Mouse (Mus musculus): Measurements from ENCODE around the gene Rsrc1. TPM values are rescaled to one million over a fixed set of nuclear protein-coding genes. Genes with fewer than 3 reads are reported as not detected.

Gene Rsrc1
- polyA plus RNA-seq, 1 experiment, result 24.0 TPM

GRCm38 (mm10) chr3:66976889-66977615 is 4.1 kb upstream of the Rsrc1 start:
- DNase-seq (ENCODE audit: low read depth), result peak; percentile 70
- TF ChIP-seq POLR2A (IDR thresholded peaks at IDR 0.05; ENCODE audit: borderline replicate concordance, extremely low read depth, insufficient read depth, insufficient read length, poor library complexity, severe bottlenecking), result no peak
- no peak for TF ChIP-seq CTCF (IDR thresholded peaks at IDR 0.05; ENCODE audit: borderline replicate concordance, extremely low read depth, insufficient read depth, insufficient read length)

- TF ChIP-seq POLR2A (IDR thresholded peaks at IDR 0.05; ENCODE audit: borderline replicate concordance, extremely low read depth, insufficient read depth, insufficient read length, poor library complexity, severe bottlenecking) (no peak), CTCF (IDR thresholded peaks at IDR 0.05; ENCODE audit: borderline replicate concordance, extremely low read depth, insufficient read depth, insufficient read length) (no peak)
- DNase-seq (ENCODE audit: low read depth), result peak; percentile 52
Observed at GRCm38 (mm10) chr3:66977811-66978456, 3.3 kb upstream of the Rsrc1 start.

GRCm38 (mm10) chr3:66978457-66979381 is 2.5 kb upstream of the Rsrc1 start:
- no peak for TF ChIP-seq CTCF (IDR thresholded peaks at IDR 0.05; ENCODE audit: borderline replicate concordance, extremely low read depth, insufficient read depth, insufficient read length)
- no peak for TF ChIP-seq POLR2A (IDR thresholded peaks at IDR 0.05; ENCODE audit: borderline replicate concordance, extremely low read depth, insufficient read depth, insufficient read length, poor library complexity, severe bottlenecking)
- peak; percentile 47 for DNase-seq (ENCODE audit: low read depth)

GRCm38 (mm10) chr3:66979491-66979890 is 1.7 kb upstream of the Rsrc1 start:
- TF ChIP-seq POLR2A (IDR thresholded peaks at IDR 0.05; ENCODE audit: borderline replicate concordance, extremely low read depth, insufficient read depth, insufficient read length, poor library complexity, severe bottlenecking) (no peak), CTCF (IDR thresholded peaks at IDR 0.05; ENCODE audit: borderline replicate concordance, extremely low read depth, insufficient read depth, insufficient read length) (no peak)
- DNase-seq (ENCODE audit: low read depth), result peak; percentile 31

GRCm38 (mm10) chr3:66980111-66980975 is 847 bp upstream of the Rsrc1 start:
- TF ChIP-seq CTCF (IDR thresholded peaks at IDR 0.05; ENCODE audit: borderline replicate concordance, extremely low read depth, insufficient read depth, insufficient read length) (no peak), POLR2A (IDR thresholded peaks at IDR 0.05; ENCODE audit: borderline replicate concordance, extremely low read depth, insufficient read depth, insufficient read length, poor library complexity, severe bottlenecking) (no peak)
- DNase-seq (ENCODE audit: low read depth), result peak; percentile 45

- DNase-seq (ENCODE audit: low read depth), result peak; percentile 73
- TF ChIP-seq POLR2A (IDR thresholded peaks at IDR 0.05; ENCODE audit: borderline replicate concordance, extremely low read depth, insufficient read depth, insufficient read length, poor library complexity, severe bottlenecking) (no peak), CTCF (IDR thresholded peaks at IDR 0.05; ENCODE audit: borderline replicate concordance, extremely low read depth, insufficient read depth, insufficient read length) (no peak)
Observed at GRCm38 (mm10) chr3:66981706-66982105, 516 bp downstream of the Rsrc1 start, which contains the start of gene Shox2. Gene Shox2, minus strand, starts transcription at chr3:66981771.

DNA sequence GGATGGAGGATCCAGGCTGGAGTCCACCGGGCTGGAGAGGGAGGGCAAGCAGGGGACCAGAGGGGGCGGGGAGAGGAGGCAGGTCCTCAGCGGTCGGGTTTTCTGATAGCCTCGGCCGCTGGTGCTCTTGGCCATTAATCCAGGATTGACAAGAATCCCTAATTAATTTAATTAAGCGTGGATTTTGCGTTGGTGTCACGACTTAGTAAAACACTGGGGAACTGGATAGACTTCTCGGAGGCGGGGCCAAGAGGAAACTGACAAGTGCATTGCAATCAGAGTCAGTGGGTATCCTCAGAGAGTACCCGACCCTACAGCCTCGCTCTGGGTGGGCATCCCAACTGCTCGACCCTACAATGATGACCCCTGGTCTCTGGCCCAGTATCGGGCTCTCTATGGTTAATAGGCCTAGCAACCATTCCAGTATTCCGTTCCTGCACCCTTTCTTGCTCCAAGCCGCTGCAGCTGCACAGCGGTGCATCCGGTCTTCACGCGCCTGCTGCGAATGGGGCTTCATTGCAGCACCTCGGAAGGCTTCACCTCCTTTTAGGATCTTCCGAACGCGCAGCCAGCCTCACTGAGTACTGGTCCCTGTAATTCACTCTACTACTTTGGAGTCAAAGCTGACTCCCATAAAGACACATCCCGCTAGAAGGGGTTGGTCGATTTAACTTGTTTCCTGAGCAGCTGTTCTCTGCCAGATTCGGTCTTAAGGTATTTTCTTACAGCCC is 1.2 kb downstream of the Rsrc1 start:
- TF ChIP-seq POLR2A (IDR thresholded peaks at IDR 0.05; ENCODE audit: borderline replicate concordance, extremely low read depth, insufficient read depth, insufficient read length, poor library complexity, severe bottlenecking) (no peak), CTCF (IDR thresholded peaks at IDR 0.05; ENCODE audit: borderline replicate concordance, extremely low read depth, insufficient read depth, insufficient read length) (no peak)
- peak; percentile 77 for DNase-seq (ENCODE audit: low read depth)

- TF ChIP-seq POLR2A (IDR thresholded peaks at IDR 0.05; ENCODE audit: borderline replicate concordance, extremely low read depth, insufficient read depth, insufficient read length, poor library complexity, severe bottlenecking), result no peak
- TF ChIP-seq CTCF (IDR thresholded peaks at IDR 0.05; ENCODE audit: borderline replicate concordance, extremely low read depth, insufficient read depth, insufficient read length), result no peak
- peak; percentile 31 for DNase-seq (ENCODE audit: low read depth)
Observed at GRCm38 (mm10) chr3:66983481-66983880, 2.3 kb downstream of the Rsrc1 start.

GRCm38 (mm10) chr3:66985539-66986286 is 4.5 kb downstream of the Rsrc1 start:
- peak; percentile 97 for DNase-seq (ENCODE audit: low read depth)
- TF ChIP-seq CTCF (IDR thresholded peaks at IDR 0.05; ENCODE audit: borderline replicate concordance, extremely low read depth, insufficient read depth, insufficient read length) (no peak), POLR2A (IDR thresholded peaks at IDR 0.05; ENCODE audit: borderline replicate concordance, extremely low read depth, insufficient read depth, insufficient read length, poor library complexity, severe bottlenecking) (no peak; the same call in 1 of the 2 replicates)

Data from brain, embryonic 14.5 days (tissue).